Mouse (Mus musculus) olfactory bulb, adult 2 months (tissue): ENCODE data around the gene E130114P18Rik.

Experiments
- CTCF ChIP-seq: fragments of 200-500 bp; IDR thresholded peaks from 2 replicates; pipeline ENCODE4 v1.5.1; 2012; ENCODE audit warnings: low read depth, mild to moderate bottlenecking, low read length, moderate library complexity; ENCODE audit not compliant: insufficient read depth
- POLR2A ChIP-seq: fragments of 200-500 bp; IDR thresholded peaks from 2 replicates; pipeline ENCODE4 v1.6.1; 2012; ENCODE audit warnings: mild to moderate bottlenecking, low read depth, low read length, moderate library complexity; ENCODE audit not compliant: insufficient read depth

DNA sequence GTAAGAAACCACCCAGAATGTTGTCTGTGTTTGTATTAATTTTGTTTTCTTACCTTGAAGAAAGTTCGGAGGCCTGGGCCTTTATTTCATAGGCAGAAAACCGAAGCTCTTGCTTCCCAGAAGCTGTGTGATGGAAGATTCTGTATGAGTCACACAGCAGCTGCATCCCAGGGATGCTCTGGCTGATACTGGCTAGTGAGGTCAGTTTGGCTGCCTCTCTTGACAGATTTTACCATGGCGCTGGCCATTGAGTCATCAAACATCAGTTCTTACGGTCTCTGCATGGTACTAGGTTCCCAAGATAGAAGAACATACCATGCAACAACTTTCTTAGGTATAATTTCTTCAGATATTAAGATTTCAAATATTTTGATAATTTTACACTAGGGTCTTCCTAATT is 17.0 kb upstream of the E130114P18Rik start:
- TF ChIP-seq CTCF, result no peak
- TF ChIP-seq POLR2A, result no peak
